Mouse (Mus musculus) kidney, embryonic 15.5 days (tissue): ENCODE data around the gene Ppp1r9b. TPM values are rescaled to one million over a fixed set of nuclear protein-coding genes. Genes with fewer than 3 reads are reported as not detected.
A peak's percentile ranks its signal among the peaks of the same experiment; 100 is the strongest.

Source experiments
- ATAC-seq: fragments of 200-750 bp; cut with Nextera tagmentation; replicated peaks from 2 replicates; pipeline ENCODE4 v1.8.0; 2017; ENCODE audit warnings: moderate TSS enrichment; ENCODE audit not compliant: low FRiP score
- H3K27ac ChIP-seq: fragments of 300-500 bp; sonication (generic); 2 replicates; pipeline ENCODE4 v1.5.1; 2015; ENCODE audit warnings: mild to moderate bottlenecking, inconsistent platforms
- H3K27me3 ChIP-seq: fragments of 300-500 bp; sonication (generic); 2 replicates; pipeline ENCODE4 v1.6.1; 2015; ENCODE audit warnings: inconsistent platforms
- H3K36me3 ChIP-seq: fragments of 300-500 bp; sonication (generic); 2 replicates; pipeline ENCODE4 v1.6.1; 2015; ENCODE audit warnings: inconsistent platforms
- H3K4me1 ChIP-seq: fragments of 300-500 bp; sonication (generic); 2 replicates; pipeline ENCODE4 v1.6.1; 2015; ENCODE audit warnings: inconsistent platforms
- H3K4me2 ChIP-seq: fragments of 300-500 bp; sonication (generic); 2 replicates; pipeline ENCODE4 v1.6.1; 2015; ENCODE audit warnings: moderate library complexity, mild to moderate bottlenecking, inconsistent platforms
- H3K4me3 ChIP-seq: fragments of 300-500 bp; sonication (generic); replicated peaks from 2 replicates; pipeline ENCODE4 v1.5.1; 2015; ENCODE audit warnings: mild to moderate bottlenecking, inconsistent platforms
- H3K9ac ChIP-seq: fragments of 300-500 bp; sonication (generic); 2 replicates; pipeline ENCODE4 v1.6.1; 2015; ENCODE audit warnings: mild to moderate bottlenecking, inconsistent platforms
- H3K9me3 ChIP-seq: fragments of 300-500 bp; sonication (generic); replicated peaks from 2 replicates; pipeline ENCODE4 v1.6.1; 2016; ENCODE audit warnings: inconsistent platforms
- WGBS: fragments of 180-500 bp; shearing (Covaris S2); methylation state at CpG from one replicate; pipeline ENCODE4 v1.1.7; 2015; ENCODE audit warnings: mixed read lengths; 5-methylcytosine and 5-hydroxymethylcytosine counted together
- polyA plus RNA-seq: library from polyadenylated mRNA; unstranded; fragments of >200 nt; fragmentation: Nextera tagmentation; extraction: Ambion mirVana; gene quantifications from 2 replicates; pipeline ENCODE4 v1.2.1, GENCODE M21; 2015

Gene Ppp1r9b
- polyA plus RNA-seq, 1 experiment from 2014 or later: 10.6 TPM

DNA sequence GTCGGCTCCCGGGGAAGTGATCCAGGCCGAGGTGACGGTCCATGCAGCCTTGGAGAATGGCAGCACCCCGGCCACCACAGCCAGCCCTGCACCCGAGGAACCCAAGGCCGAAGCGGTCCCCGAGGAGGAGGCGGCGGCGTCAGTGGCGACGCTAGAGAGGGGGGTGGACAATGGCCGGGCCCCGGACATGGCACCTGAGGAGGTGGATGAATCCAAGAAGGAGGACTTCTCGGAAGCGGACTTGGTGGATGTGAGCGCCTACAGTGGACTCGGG, 1.6 kb downstream of the Ppp1r9b start:
- Histone ChIP-seq H3K4me1 (peaks cover 80% of the 10 kb centered on the region), H3K27ac (peak overlapping the region; percentile 96)
- WGBS: under 1% methylated on average over 20 of the region's 20 CpGs

DNA sequence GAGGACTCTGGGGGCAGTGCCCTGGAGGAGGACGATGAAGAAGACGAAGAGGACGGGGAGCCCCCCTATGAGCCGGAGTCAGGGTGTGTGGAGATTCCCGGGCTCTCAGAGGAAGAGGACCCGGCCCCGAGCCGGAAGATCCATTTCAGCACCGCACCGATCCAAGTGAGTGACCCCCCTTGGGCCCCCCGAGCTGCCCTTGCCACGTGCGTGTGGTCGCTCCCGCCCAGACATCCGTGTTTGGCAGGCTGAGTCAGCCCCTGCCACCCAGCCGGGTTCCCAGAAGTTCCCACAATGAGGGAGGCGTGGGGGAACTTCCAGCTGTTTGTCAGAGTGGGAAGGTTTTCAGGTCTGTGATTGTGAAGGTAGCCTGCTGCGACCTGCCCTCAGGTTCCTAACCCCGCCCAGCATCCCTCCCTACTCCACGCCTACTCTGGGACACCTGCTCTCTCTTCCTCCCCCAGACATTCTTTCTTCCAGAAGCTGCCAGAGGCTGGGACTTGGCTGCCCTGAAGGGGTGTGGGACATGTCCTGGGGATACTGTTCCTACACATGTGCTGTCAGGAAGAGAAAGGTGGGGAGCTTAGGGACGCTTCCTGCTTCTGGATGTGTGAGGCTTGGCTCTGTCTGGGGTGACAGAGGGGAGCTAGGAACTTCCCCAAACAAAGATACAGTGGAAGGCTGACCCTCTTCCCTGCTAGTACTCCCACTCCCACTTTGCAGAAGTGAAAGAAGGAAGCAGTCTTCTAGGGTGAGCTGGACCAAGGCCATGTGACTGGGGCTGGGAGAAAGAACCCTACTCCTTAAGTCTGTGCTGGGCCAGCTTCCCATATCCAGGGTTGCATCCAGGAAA, 2.1 kb downstream of the Ppp1r9b start:
- peaks cover 75% of the 10 kb centered on the region for H3K4me1 ChIP-seq
- no peaks in the 10 kb centered on the region for H3K27me3 ChIP-seq
- H3K9me3 ChIP-seq: no peaks in the 10 kb centered on the region
- H3K4me2 ChIP-seq: peak overlapping the region; percentile 98
- H3K4me3 ChIP-seq: peak overlapping the region; percentile 88
- under 1% methylated on average over 22 of the region's 22 CpGs for WGBS
- peaks cover 30% of the 10 kb centered on the region for H3K36me3 ChIP-seq
- H3K9ac ChIP-seq: peak overlapping the region; percentile 86
- ATAC-seq: 0 out of 2 replicates have a peak, but pooled peaks have one; percentile 22
- peak overlapping the region; percentile 96 for H3K27ac ChIP-seq

More for the DNA sequence above, 1.6 kb downstream of the Ppp1r9b start:
- Histone ChIP-seq H3K4me3 (peak overlapping the region; percentile 88), H3K9me3 (no peaks in the 10 kb centered on the region), H3K4me2 (peak overlapping the region; percentile 98), H3K27me3 (no peaks in the 10 kb centered on the region), H3K36me3 (peaks cover 25% of the 10 kb centered on the region), H3K9ac (peak overlapping the region; percentile 86)
- no peak for ATAC-seq

DNA sequence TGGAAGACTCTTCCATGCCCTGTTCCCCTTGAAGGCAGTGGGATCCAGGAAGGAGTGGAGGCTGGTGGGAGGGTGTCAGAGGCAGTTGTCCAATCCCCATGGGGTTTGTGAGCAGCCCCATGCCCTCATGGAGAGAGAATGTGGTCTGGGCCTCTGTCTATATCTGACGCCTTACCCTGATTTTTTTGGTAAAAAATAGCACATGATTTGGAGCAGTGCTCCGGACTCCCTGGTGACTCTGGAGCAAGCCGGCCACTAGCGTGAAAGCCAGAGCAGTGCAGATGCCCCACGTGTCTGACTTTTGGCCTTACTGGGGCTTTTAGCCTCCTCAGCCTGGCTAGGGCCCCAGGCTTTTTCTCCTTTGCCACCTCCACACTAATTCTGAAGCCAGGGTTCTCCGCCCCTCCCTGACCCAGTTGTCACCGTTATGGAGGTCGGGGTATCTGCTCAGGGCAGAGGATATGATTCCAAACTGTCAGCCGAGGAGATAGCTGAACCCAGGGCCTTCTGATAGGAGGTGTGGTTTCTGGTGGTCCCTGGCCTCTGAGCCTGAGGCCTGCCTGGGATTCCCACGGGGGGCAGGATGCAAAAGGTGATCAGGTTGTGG, 3.5 kb downstream of the Ppp1r9b start:
- 34% methylated on average over 10 of the region's 10 CpGs for WGBS
- no peak for ATAC-seq
- Histone ChIP-seq H3K36me3 (peaks cover 44% of the 10 kb centered on the region), H3K27me3 (no peaks in the 10 kb centered on the region), H3K4me2 (peak overlapping the region; percentile 98), H3K9ac (peak overlapping the region; percentile 86), H3K27ac (no peak overlapping the region), H3K4me1 (peaks cover 69% of the 10 kb centered on the region), H3K9me3 (no peaks in the 10 kb centered on the region), H3K4me3 (peak overlapping the region; percentile 88)

DNA sequence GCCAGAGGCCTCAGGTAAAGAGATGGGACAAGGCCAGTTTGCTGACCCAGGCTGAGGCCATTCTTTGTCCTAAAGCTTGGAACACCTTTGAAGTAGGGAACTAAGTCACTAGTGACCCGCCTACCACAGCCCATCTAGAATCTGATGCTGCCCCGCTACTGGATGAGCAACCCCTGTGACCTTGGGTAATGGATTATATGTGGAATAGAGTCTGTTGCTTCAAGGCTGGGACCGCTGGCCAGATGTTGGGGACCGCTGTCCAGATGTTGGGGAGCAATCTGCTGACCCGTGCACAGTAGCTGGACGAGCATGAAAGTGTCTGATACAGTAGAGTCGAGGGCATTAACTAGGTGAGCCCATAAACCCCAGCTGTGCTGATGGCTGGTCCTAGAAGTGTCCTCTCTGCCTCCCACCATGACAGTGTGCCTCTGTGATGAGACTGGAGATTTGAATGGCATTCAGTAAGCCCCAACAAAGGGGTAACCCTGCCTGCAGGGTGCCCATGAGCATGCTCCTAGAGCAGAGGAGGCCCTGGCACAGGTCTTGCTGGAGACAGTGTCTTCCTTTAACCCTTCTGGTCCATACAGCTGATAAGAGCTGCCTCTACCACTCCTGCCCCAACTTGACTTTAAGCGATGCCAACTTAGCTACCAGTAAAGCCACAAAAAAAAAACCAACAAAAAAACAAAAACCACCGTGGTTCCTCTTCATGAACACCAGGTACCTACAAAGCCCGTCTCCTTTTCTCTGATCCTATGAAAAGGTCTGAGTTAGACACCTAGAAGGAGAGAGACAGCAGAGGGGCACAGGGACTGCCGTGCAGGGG, 4.3 kb downstream of the Ppp1r9b start:
- peak overlapping the region; percentile 86; the same call in 1 of the 2 replicates for H3K9ac ChIP-seq
- peaks cover 71% of the 10 kb centered on the region for H3K4me1 ChIP-seq
- no peak for ATAC-seq
- peak overlapping the region; percentile 88 for H3K4me3 ChIP-seq
- no peaks in the 10 kb centered on the region for H3K9me3 ChIP-seq
- H3K27me3 ChIP-seq: no peaks in the 10 kb centered on the region
- H3K4me2 ChIP-seq: peak overlapping the region; percentile 98
- H3K36me3 ChIP-seq: peaks cover 52% of the 10 kb centered on the region
- no peak overlapping the region for H3K27ac ChIP-seq
- 75% methylated on average over 11 of the region's 11 CpGs for WGBS

DNA sequence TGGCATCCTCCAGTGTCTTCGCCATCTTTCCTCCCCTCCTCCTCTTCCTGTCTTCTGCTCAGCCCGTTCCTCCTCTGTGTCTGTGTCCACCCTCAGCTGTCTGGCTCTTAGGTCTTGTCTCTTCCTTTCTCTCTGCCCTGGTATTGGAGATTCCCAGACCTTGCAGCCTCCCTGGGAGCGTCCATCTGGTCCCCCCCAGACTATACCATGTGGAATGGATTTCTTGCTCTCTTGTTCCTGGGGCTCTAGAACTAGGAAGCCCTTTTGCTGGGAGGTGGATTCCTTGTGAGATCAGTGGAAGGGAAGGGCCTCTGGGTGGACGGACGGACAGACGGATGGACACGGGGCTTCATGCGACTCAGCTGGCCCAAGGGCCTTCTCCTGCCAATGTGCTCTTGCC, 5.3 kb downstream of the Ppp1r9b start:
- H3K27me3 ChIP-seq: no peaks in the 10 kb centered on the region
- no peak for ATAC-seq
- no peak overlapping the region for H3K9ac ChIP-seq
- peak overlapping the region; percentile 98; the same call in 1 of the 2 replicates for H3K4me2 ChIP-seq
- no peak overlapping the region for H3K4me3 ChIP-seq
- H3K9me3 ChIP-seq: no peaks in the 10 kb centered on the region
- H3K36me3 ChIP-seq: peaks cover 60% of the 10 kb centered on the region
- H3K27ac ChIP-seq: no peak overlapping the region
- H3K4me1 ChIP-seq: peaks cover 75% of the 10 kb centered on the region
- 73% methylated on average over 8 of the region's 8 CpGs for WGBS

DNA sequence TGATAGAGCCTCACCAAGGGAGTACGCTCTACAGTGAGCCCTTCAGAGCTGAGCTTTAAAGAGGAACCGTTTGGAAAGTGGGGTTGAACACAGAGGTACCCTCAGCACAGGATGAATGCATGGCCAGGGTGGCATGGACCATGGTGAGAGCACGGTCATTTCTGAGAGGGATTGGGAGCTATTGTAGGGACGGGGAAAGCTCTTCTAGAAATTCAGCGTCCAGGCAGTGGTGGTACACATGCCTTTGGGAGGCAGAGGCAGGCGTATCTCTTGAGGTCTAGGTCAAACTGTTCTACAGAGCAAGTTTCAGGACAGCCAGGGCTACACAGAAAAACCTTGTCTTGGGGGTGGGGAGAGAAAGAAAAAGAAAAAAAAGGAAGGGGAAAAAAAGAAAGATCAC, 6.1 kb downstream of the Ppp1r9b start:
- no peak overlapping the region for H3K4me3 ChIP-seq
- no peak overlapping the region for H3K9ac ChIP-seq
- ATAC-seq: no peak
- no peak overlapping the region for H3K4me2 ChIP-seq
- no peaks in the 10 kb centered on the region for H3K9me3 ChIP-seq
- 91% methylated on average over 6 of the region's 6 CpGs for WGBS
- H3K27me3 ChIP-seq: no peaks in the 10 kb centered on the region
- H3K27ac ChIP-seq: no peak overlapping the region
- H3K36me3 ChIP-seq: peaks cover 69% of the 10 kb centered on the region
- peaks cover 80% of the 10 kb centered on the region for H3K4me1 ChIP-seq

DNA sequence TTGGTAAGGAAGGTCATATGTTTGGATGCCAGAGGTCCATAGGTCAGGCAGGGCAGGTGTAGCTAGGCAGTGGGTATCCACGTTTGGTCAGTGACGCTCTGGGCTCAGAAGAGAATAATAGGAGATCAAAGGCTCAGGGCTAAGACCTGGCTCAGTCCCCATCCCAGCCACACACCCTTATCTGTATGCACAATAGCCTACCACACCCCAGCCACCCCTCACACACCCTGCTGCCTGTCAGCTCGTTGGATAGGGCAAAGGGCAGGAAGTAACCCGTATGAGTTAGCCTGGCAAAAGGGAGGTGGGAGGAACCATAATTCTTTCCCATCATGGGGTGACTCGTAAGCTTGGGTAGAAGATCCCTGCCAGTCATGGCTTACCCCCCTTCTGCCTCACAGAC, 6.8 kb downstream of the Ppp1r9b start:
- Histone ChIP-seq H3K4me1 (peaks cover 74% of the 10 kb centered on the region), H3K9me3 (no peaks in the 10 kb centered on the region), H3K9ac (no peak overlapping the region), H3K36me3 (peaks cover 75% of the 10 kb centered on the region), H3K4me3 (no peak overlapping the region), H3K27ac (no peak overlapping the region), H3K27me3 (no peaks in the 10 kb centered on the region), H3K4me2 (no peak overlapping the region)
- no peak for ATAC-seq
- 48% methylated on average over 5 of the region's 5 CpGs for WGBS

DNA sequence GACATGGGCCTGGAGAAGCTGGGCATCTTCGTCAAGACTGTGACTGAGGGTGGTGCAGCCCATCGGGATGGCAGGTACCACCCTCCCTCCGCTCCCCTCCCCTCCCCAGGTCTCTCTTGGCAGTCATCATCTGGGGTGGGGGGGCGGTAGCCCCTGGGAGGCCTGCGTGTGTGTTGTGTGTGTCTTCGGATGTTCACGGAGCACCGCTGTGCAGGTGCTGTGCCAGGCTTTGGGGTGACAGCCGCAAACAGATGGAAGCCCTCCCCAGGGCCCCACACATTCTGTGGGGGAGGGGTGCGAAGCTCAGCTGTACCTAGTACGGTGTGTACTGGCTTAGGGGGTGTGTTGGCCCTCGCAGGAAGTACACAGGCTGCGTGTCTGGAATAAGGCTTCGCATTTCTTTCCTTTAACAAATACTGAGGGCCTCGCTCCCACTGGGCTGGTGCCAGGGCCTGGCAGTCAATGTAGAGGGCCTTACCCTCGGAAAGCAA, 7.3 kb downstream of the Ppp1r9b start:
- H3K4me2 ChIP-seq: no peak overlapping the region
- no peak overlapping the region for H3K4me3 ChIP-seq
- peaks cover 80% of the 10 kb centered on the region for H3K36me3 ChIP-seq
- 82% methylated on average over 16 of the region's 16 CpGs for WGBS
- H3K27me3 ChIP-seq: no peaks in the 10 kb centered on the region
- H3K9me3 ChIP-seq: no peaks in the 10 kb centered on the region
- no peak overlapping the region for H3K27ac ChIP-seq
- ATAC-seq: no peak
- no peak overlapping the region for H3K9ac ChIP-seq
- H3K4me1 ChIP-seq: peaks cover 69% of the 10 kb centered on the region

DNA sequence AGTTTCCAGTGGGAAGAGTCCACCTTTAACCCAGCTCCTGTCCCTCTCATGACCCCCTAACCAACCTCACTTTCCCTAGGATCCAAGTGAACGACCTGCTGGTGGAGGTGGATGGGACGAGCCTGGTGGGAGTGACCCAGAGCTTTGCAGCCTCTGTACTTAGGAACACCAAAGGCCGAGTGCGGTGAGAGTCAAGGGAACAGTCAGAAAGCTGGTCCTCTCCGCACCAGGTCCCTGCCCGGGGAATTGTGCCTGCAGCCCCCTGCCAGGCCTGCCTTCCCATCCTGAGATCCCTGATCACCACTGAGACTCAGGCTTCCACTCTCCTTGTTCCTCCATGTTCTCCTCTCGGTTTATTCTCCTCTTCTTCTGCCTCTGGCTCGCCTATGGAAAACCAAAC, 9.3 kb downstream of the Ppp1r9b start:
- 67% methylated on average over 8 of the region's 8 CpGs for WGBS
- no peak for ATAC-seq
- Histone ChIP-seq H3K4me3 (no peak overlapping the region), H3K27me3 (no peaks in the 10 kb centered on the region), H3K36me3 (peaks cover 94% of the 10 kb centered on the region), H3K9me3 (no peaks in the 10 kb centered on the region), H3K4me2 (peak overlapping the region; percentile 29; the same call in 1 of the 2 replicates), H3K4me1 (peaks cover 52% of the 10 kb centered on the region), H3K27ac (peak overlapping the region; percentile 85), H3K9ac (peak overlapping the region; percentile 5; the same call in 1 of the 2 replicates)

DNA sequence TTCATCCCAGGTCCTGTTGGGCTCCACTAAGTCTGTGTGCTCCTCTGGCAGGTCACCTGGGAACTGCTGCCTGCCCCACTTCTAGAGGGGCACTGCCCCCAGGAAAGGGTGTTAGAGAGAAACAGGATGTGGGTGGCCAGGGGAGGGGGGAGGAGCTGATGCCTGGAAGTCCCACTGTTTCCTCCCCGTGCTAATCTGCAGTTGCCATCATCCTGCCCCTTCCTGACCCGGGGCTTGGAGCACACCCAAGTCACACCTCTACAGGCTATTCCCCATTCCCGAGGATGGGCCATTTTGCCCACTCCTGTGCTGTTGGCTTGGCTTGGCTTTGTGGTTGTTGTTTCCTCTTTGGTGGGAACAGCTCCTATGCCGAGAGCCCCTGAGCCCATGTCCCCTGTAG, 9.7 kb downstream of the Ppp1r9b start:
- H3K9ac ChIP-seq: peak overlapping the region; percentile 5; the same call in 1 of the 2 replicates
- no peak overlapping the region for H3K4me3 ChIP-seq
- ATAC-seq: peak; percentile 12; the same call in 1 of the 2 replicates
- H3K4me2 ChIP-seq: peak overlapping the region; percentile 29; the same call in 1 of the 2 replicates
- H3K36me3 ChIP-seq: peaks cover 95% of the 10 kb centered on the region
- peaks cover 48% of the 10 kb centered on the region for H3K4me1 ChIP-seq
- peak overlapping the region; percentile 85 for H3K27ac ChIP-seq
- H3K27me3 ChIP-seq: no peaks in the 10 kb centered on the region
- WGBS: 21% methylated on average over 4 of the region's 4 CpGs
- H3K9me3 ChIP-seq: no peaks in the 10 kb centered on the region

DNA sequence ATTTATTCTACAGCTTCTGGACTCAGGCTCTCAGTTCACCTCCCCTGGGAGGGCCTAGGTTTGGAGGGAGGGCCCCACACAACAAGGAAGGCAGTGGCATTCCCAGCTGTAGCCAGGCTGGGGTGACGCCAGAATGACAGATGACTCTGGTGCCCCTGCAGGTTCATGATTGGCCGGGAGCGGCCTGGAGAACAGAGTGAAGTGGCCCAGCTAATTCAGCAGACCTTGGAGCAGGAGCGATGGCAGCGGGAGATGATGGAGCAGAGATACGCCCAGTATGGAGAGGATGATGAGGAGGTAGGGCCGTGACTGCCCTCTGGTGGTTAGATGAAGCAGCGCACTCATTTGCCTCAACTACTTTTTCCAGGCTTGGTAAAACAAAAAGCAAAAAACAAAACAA, 10.2 kb downstream of the Ppp1r9b start:
- Histone ChIP-seq H3K27me3 (no peaks in the 10 kb centered on the region), H3K9me3 (no peaks in the 10 kb centered on the region), H3K4me2 (peak overlapping the region; percentile 29; the same call in 1 of the 2 replicates), H3K36me3 (peaks cover 98% of the 10 kb centered on the region), H3K27ac (peak overlapping the region; percentile 85), H3K9ac (no peak overlapping the region), H3K4me3 (0 out of 2 replicates have a peak overlapping the region, but pooled peaks have one; percentile 4), H3K4me1 (peaks cover 46% of the 10 kb centered on the region)
- ATAC-seq: peak; percentile 50; the same call in 1 of the 2 replicates
- 4% methylated on average over 8 of the region's 8 CpGs for WGBS
